Mouse (Mus musculus): ENCODE measurements around the gene Eef1akmt3.

GRCm38 (mm10) chr10:127059174-127059967 lies 18.1 kb upstream of the Eef1akmt3 start:
- TF ChIP-seq ZNF384 (IDR thresholded peaks at IDR 0.05; ENCODE audit: low read depth, low read length) (no peak), ZC3H11A (IDR thresholded peaks at IDR 0.05; ENCODE audit: borderline replicate concordance, low read depth, low read length) (no peak), HCFC1 (IDR thresholded peaks at IDR 0.05; ENCODE audit: borderline replicate concordance, insufficient read depth, low read length) (no peak), MAFK (IDR thresholded peaks at IDR 0.05; ENCODE audit: insufficient read depth, low read depth, low read length) (no peak)

All from ES-E14 (cell line).